In genomic region chr5:91400493-91401096, GRCm38 (mm10) we compare ENCODE assay signal across 25 mouse cellular contexts. TPM values are rescaled to one million over a fixed set of nuclear protein-coding genes. Genes with fewer than 3 reads are reported as not detected.
DNase-seq lines count a peak whose midpoint lies in the region; ATAC-seq and TF ChIP-seq lines count a peak whose summit lies in the region.
"Had no signal": no experiment of that assay in that cellular context is flagged by ENCODE, and none has a peak within 500 bp of the region (broad histone marks: within the 10 kb centered on the region; RNA-seq: fewer than 3 reads in every experiment).

No protein-coding gene starts in this region.

- no peaks in the 10 kb centered on the region for H3K79me2 ChIP-seq in myocyte (ENCODE audit: control insufficient read depth, insufficient read depth)

- no peak overlapping the region for H3K9ac ChIP-seq in kidney, postnatal 0 days (ENCODE audit: low read depth, low read length)
- no peak overlapping the region for H3K9ac ChIP-seq in kidney, embryonic 16.5 days (replicated peaks; ENCODE audit: low read length)
- no peak overlapping the region for H3K9ac ChIP-seq in ES-E14 (ENCODE audit: insufficient read depth, low read depth, low read length, poor library complexity, severe bottlenecking)
- H3K9ac ChIP-seq: embryonic facial prominence, embryonic 12.5 days; embryonic facial prominence, embryonic 15.5 days; forebrain, postnatal 0 days; heart, embryonic 13.5 days; hindbrain, embryonic 12.5 days; hindbrain, embryonic 15.5 days had no signal

- in situ Hi-C loops in ES-E14 (cut with MboI; ENCODE audit: low sequenced_read_pairs in 2 of 2, unreplicated experiment in 2 of 2) = no loop called here

- ATAC-seq in kidney, postnatal 0 days (replicated peaks; ENCODE audit: low FRiP score, low read depth) = no peak
- ATAC-seq in kidney, embryonic 16.5 days (ENCODE audit: low FRiP score, low TSS enrichment) = no peak
- ATAC-seq: activated CD4-positive, CD25-positive, alpha-beta regulatory T cell, adult 4 months; forebrain, embryonic 14.5 days; forebrain, postnatal 0 days had no signal

- no peak for TF ChIP-seq CTCF in kidney, postnatal 0 days (IDR thresholded peaks at IDR 0.05; ENCODE audit: low read depth)

- H3K4me3 ChIP-seq in kidney, postnatal 0 days (replicated peaks; ENCODE audit: low read depth, low read length) = no peak overlapping the region
- H3K4me3 ChIP-seq in kidney, embryonic 16.5 days (ENCODE audit: low read length) = no peak overlapping the region
- H3K4me3 ChIP-seq in ES-E14 (ENCODE audit: insufficient read depth in 1 of 2, low read depth in 1 of 2, low read length in 2 of 2, poor library complexity in 1 of 2, severe bottlenecking in 1 of 2) (no peak overlapping the region), myocyte (no peak overlapping the region)
- H3K4me3 ChIP-seq: embryonic facial prominence, embryonic 12.5 days; embryonic facial prominence, embryonic 15.5 days; heart, adult 2 months; heart, embryonic 10.5 days; heart, embryonic 13.5 days; hindbrain, embryonic 12.5 days; hindbrain, embryonic 15.5 days had no signal

- H3K36me3 ChIP-seq in kidney, postnatal 0 days (ENCODE audit: insufficient read depth, low read length) = no peaks in the 10 kb centered on the region
- no peaks in the 10 kb centered on the region for H3K36me3 ChIP-seq in kidney, embryonic 16.5 days (ENCODE audit: insufficient read depth, low read length)
- no peaks in the 10 kb centered on the region for H3K36me3 ChIP-seq in ES-E14 (ENCODE audit: control insufficient read depth, insufficient read depth, low read length, poor library complexity, severe bottlenecking)
- no peaks in the 10 kb centered on the region for H3K36me3 ChIP-seq in myocyte (ENCODE audit: control insufficient read depth, insufficient read depth)
- H3K36me3 ChIP-seq: embryonic facial prominence, embryonic 12.5 days; embryonic facial prominence, embryonic 15.5 days; heart, embryonic 10.5 days; heart, embryonic 13.5 days; hindbrain, embryonic 12.5 days; hindbrain, embryonic 15.5 days had no signal

- no peak overlapping the region for H3ac ChIP-seq in myocyte (ENCODE audit: control insufficient read depth, insufficient read length)

- H3K27me3 ChIP-seq in kidney, postnatal 0 days (ENCODE audit: insufficient read depth, low read length) = no peaks in the 10 kb centered on the region
- no peaks in the 10 kb centered on the region for H3K27me3 ChIP-seq in kidney, embryonic 16.5 days (ENCODE audit: insufficient read depth, low read length)
- no peaks in the 10 kb centered on the region for H3K27me3 ChIP-seq in myocyte (ENCODE audit: control insufficient read depth, insufficient read depth, insufficient read length)
- H3K27me3 ChIP-seq: embryonic facial prominence, embryonic 12.5 days; embryonic facial prominence, embryonic 15.5 days; heart, embryonic 13.5 days; hindbrain, embryonic 15.5 days had no signal

- no peaks in the 10 kb centered on the region for H3K4me1 ChIP-seq in kidney, postnatal 0 days (replicated peaks; ENCODE audit: insufficient read depth, low read length)
- H3K4me1 ChIP-seq in kidney, embryonic 16.5 days (ENCODE audit: insufficient read depth, low read length) = no peaks in the 10 kb centered on the region
- no peaks in the 10 kb centered on the region for H3K4me1 ChIP-seq in ES-E14 (ENCODE audit: control insufficient read depth in 2 of 2, insufficient read depth in 2 of 2, low read length in 2 of 2, poor library complexity in 1 of 2)
- H3K4me1 ChIP-seq: embryonic facial prominence, embryonic 12.5 days; heart, embryonic 13.5 days had no signal

- no peak for DNase-seq in kidney, postnatal 0 days (ENCODE audit: low spot score)
- no peak for DNase-seq in ES-E14 (ENCODE audit: low read depth, low spot score)
- DNase-seq in adrenal gland, adult 2 months = no peak
- DNase-seq in urinary bladder, postnatal 4 days (ENCODE audit: low spot score in 2 of 2) = no peak
- DNase-seq: adrenal gland, postnatal 10 days; adrenal gland, postnatal 36 days; cerebellum, adult 11 months; cerebellum, adult 2 months; cerebellum, adult 9-11 months; cerebellum, postnatal 25 days; forebrain, postnatal 0 days; gastrocnemius, postnatal 25 days; heart, adult 2 months; heart, postnatal 14 days had no signal

- no peaks in the 10 kb centered on the region for H3K9me3 ChIP-seq in kidney, postnatal 0 days (replicated peaks; ENCODE audit: low read length)
- no peaks in the 10 kb centered on the region for H3K9me3 ChIP-seq in kidney, embryonic 16.5 days (ENCODE audit: low read length)
- H3K9me3 ChIP-seq in ES-E14 (ENCODE audit: control insufficient read depth, insufficient read depth, low read depth, low read length) = no peaks in the 10 kb centered on the region
- H3K9me3 ChIP-seq: embryonic facial prominence, embryonic 12.5 days; embryonic facial prominence, embryonic 15.5 days; heart, embryonic 10.5 days; heart, embryonic 13.5 days; hindbrain, embryonic 12.5 days; hindbrain, embryonic 15.5 days had no signal

- no peak for TF ChIP-seq POLR2A in myocyte (IDR thresholded peaks at IDR 0.05; ENCODE audit: insufficient read length, low read depth)

- WGBS in kidney, postnatal 0 days = 33% methylated on average over 2 of the region's 2 CpGs
- WGBS in kidney, embryonic 16.5 days = 45% methylated on average over 2 of the region's 2 CpGs

- H3K27ac ChIP-seq in kidney, postnatal 0 days = no peak overlapping the region
- H3K27ac ChIP-seq in kidney, embryonic 16.5 days (ENCODE audit: low read length) = no peak overlapping the region
- H3K27ac ChIP-seq in ES-E14 (ENCODE audit: insufficient read depth, low read depth, low read length, poor library complexity, severe bottlenecking) = no peak overlapping the region
- H3K27ac ChIP-seq: embryonic facial prominence, embryonic 12.5 days; embryonic facial prominence, embryonic 15.5 days; heart, adult 2 months; heart, embryonic 10.5 days; heart, embryonic 13.5 days; hindbrain, embryonic 12.5 days; hindbrain, embryonic 15.5 days had no signal

- 0 out of 2 replicates have a peak overlapping the region, but pooled peaks have one; percentile 80 for H3K4me2 ChIP-seq in kidney, postnatal 0 days (ENCODE audit: low read length)
- H3K4me2 ChIP-seq in kidney, embryonic 16.5 days (replicated peaks; ENCODE audit: low read depth, low read length) = no peak overlapping the region
- peak overlapping the region; percentile 40 for H3K4me2 ChIP-seq in myocyte (ENCODE audit: low read depth)
- H3K4me2 ChIP-seq: embryonic facial prominence, embryonic 12.5 days; embryonic facial prominence, embryonic 15.5 days; heart, embryonic 13.5 days; hindbrain, embryonic 12.5 days; hindbrain, embryonic 15.5 days had no signal

TF ChIP-seq in ES-E14, 5 proteins besides CTCF, POLR2A, EP300 and RAD21:
- TF ChIP-seq ZC3H11A (IDR thresholded peaks at IDR 0.05; ENCODE audit: borderline replicate concordance, low read depth, low read length) (no peak), MAFK (IDR thresholded peaks at IDR 0.05; ENCODE audit: insufficient read depth, low read depth, low read length) (peak; percentile 94)

TF ChIP-seq in myocyte, 11 proteins besides CTCF, POLR2A, EP300 and RAD21:
- TF ChIP-seq TCF3 (IDR thresholded peaks at IDR 0.05; ENCODE audit: insufficient read length, low read depth) (no peak), POLR2AphosphoS2 (IDR thresholded peaks at IDR 0.05; ENCODE audit: insufficient read length, low read depth) (no peak), SRF (IDR thresholded peaks at IDR 0.05; ENCODE audit: control insufficient read depth, insufficient read length, low read depth) (no peak), MYOD1 (IDR thresholded peaks at IDR 0.05; ENCODE audit: control insufficient read depth in 1 of 3, insufficient read length in 2 of 3, low read depth in 2 of 3) (no peak), USF1 (IDR thresholded peaks at IDR 0.05; ENCODE audit: low read depth) (no peak), CEBPB (IDR thresholded peaks at IDR 0.05; ENCODE audit: insufficient read depth, poor library complexity, severe bottlenecking) (no peak), REST (IDR thresholded peaks at IDR 0.05; ENCODE audit: insufficient read depth, insufficient read length) (no peak), TCF12 (IDR thresholded peaks at IDR 0.05; ENCODE audit: insufficient read depth, poor library complexity, severe bottlenecking) (no peak), MAX (IDR thresholded peaks at IDR 0.05; ENCODE audit: low read depth) (no peak), E2F4 (IDR thresholded peaks at IDR 0.05; ENCODE audit: insufficient read depth) (no peak)

RNA-seq across cellular contexts. Expression of gene Btc, which starts 2.2 kb away (rescaled TPM):
- 21.4 and 22.2 TPM in 2 replicates for polyA plus RNA-seq in kidney, postnatal 0 days (2015; fragmentation: Nextera tagmentation; extraction: Ambion mirVana)
- polyA plus RNA-seq in kidney, embryonic 16.5 days (2015; fragmentation: Nextera tagmentation; extraction: Ambion mirVana) = 8.7 and 11.7 TPM in 2 replicates
- 0.53 and 0.71 TPM in 2 replicates for total RNA-seq in ES-E14 (2012; rRNA removed)
- 0.36 TPM for polyA plus RNA-seq in myocyte (2012; fragmentation: generic; extraction: Trizol)
- 1 to 10 TPM; 1.5 to 1.9 TPM for total RNA-seq in adrenal gland, adult 2 months (2021)
- polyA plus RNA-seq in adrenal gland, adult 2 months (2012; rRNA removed) = 0.30 and 0.87 TPM in 2 replicates
- polyA plus RNA-seq: forebrain, embryonic 11.5 days; hindbrain, embryonic 15.5 days had no signal
